ENCODE assay signal across 33 mouse cellular contexts in genomic region chr10:108198945-108199344, GRCm38 (mm10).
"Had no signal": no experiment of that assay in that cellular context is flagged by ENCODE, and none has a peak within 500 bp of the region (broad histone marks: within the 10 kb centered on the region; RNA-seq: fewer than 3 reads in every experiment).

No protein-coding gene starts in this region.

- H3K4me3 ChIP-seq: heart, adult 2 months; heart, embryonic 10.5 days; heart, embryonic 12.5 days; heart, embryonic 13.5 days; heart, embryonic 15.5 days; hindbrain, embryonic 10.5 days; hindbrain, embryonic 12.5 days; hindbrain, embryonic 13.5 days; hindbrain, embryonic 15.5 days; kidney, embryonic 15.5 days; layer of hippocampus, adult 2 months had no signal

- H3K4me1 ChIP-seq: hindbrain, embryonic 10.5 days; hindbrain, embryonic 12.5 days; kidney, embryonic 15.5 days had no signal

- H3K4me2 ChIP-seq: heart, embryonic 11.5 days; heart, embryonic 12.5 days; heart, embryonic 13.5 days; heart, embryonic 15.5 days; hindbrain, embryonic 12.5 days; hindbrain, embryonic 13.5 days; hindbrain, embryonic 14.5 days; hindbrain, embryonic 15.5 days; kidney, embryonic 15.5 days had no signal

- ATAC-seq: hindbrain, embryonic 16.5 days; hindbrain, postnatal 0 days; inflammation-experienced regulatory T-cells, adult 6 months had no signal

- H3K9me3 ChIP-seq: heart, embryonic 10.5 days; heart, embryonic 12.5 days; heart, embryonic 13.5 days; heart, embryonic 15.5 days; hindbrain, embryonic 10.5 days; hindbrain, embryonic 12.5 days; hindbrain, embryonic 13.5 days; hindbrain, embryonic 15.5 days; kidney, embryonic 15.5 days had no signal

- H3K27ac ChIP-seq: heart, adult 2 months; heart, embryonic 10.5 days; heart, embryonic 13.5 days; heart, embryonic 15.5 days; hindbrain, embryonic 10.5 days; hindbrain, embryonic 12.5 days; hindbrain, embryonic 13.5 days; hindbrain, embryonic 14.5 days; hindbrain, embryonic 15.5 days; hindbrain, postnatal 0 days; kidney, embryonic 15.5 days; kidney, postnatal 0 days; layer of hippocampus, adult 2 months had no signal

- H3K27me3 ChIP-seq: heart, embryonic 12.5 days; heart, embryonic 13.5 days; heart, embryonic 15.5 days; hindbrain, embryonic 12.5 days; hindbrain, embryonic 13.5 days; hindbrain, embryonic 15.5 days; kidney, embryonic 15.5 days had no signal

- H3K9ac ChIP-seq: heart, embryonic 12.5 days; heart, embryonic 13.5 days; heart, embryonic 15.5 days; hindbrain, embryonic 12.5 days; hindbrain, embryonic 13.5 days; hindbrain, embryonic 14.5 days; hindbrain, embryonic 15.5 days; kidney, embryonic 15.5 days had no signal

- DNase-seq: heart, adult 2 months; heart, postnatal 10 days; heart, postnatal 14 days; heart, postnatal 36 days; heart, postnatal 4 days; kidney, adult 11 months; kidney, adult 18-20 months; kidney, adult 2 months; kidney, adult 8-10 months; kidney, adult 9 months; kidney, postnatal 10 days; kidney, postnatal 14 days; kidney, postnatal 25 days; kidney, postnatal 36 days; kidney, postnatal 4 days; layer of hippocampus, adult 9-11 months; layer of hippocampus, postnatal 36 days had no signal
